Mouse (Mus musculus) ES-Bruce4 (cell line): ENCODE results near the gene Pold3. TPM values are rescaled to one million over a fixed set of nuclear protein-coding genes. Genes with fewer than 3 reads are reported as not detected.
"Not testable (repeated sequence)": the region's sequence is repeated elsewhere in the genome, so short reads cannot be mapped to it uniquely, and the experiment has no call there.

Source experiments
- H3K27ac ChIP-seq: 2 replicates; pipeline ENCODE4 v1.5.1; 2012; ENCODE audit warnings: low read length, inconsistent platforms; ENCODE audit not compliant: insufficient read depth
- H3K27me3 ChIP-seq: 2 replicates; pipeline ENCODE4 v1.6.1; 2012; ENCODE audit warnings: mild to moderate bottlenecking, low read length, inconsistent platforms; ENCODE audit not compliant: control insufficient read depth, poor library complexity, insufficient read depth, severe bottlenecking
- H3K36me3 ChIP-seq: 2 replicates; pipeline ENCODE4 v1.6.1; 2012; ENCODE audit warnings: inconsistent platforms, mild to moderate bottlenecking, low read length, moderate library complexity; ENCODE audit not compliant: control insufficient read depth, poor library complexity, insufficient read depth, severe bottlenecking
- H3K4me1 ChIP-seq: one replicate; pipeline ENCODE4 v1.8.1; 2011; ENCODE audit warnings: low read length; ENCODE audit not compliant: control insufficient read depth, insufficient read depth
- H3K4me3 ChIP-seq: 2 replicates; pipeline ENCODE4 v1.5.1; 2011; ENCODE audit warnings: low read depth, mild to moderate bottlenecking, low read length
- H3K9ac ChIP-seq: 2 replicates; pipeline ENCODE4 v1.6.1; 2012; ENCODE audit warnings: low read depth, mild to moderate bottlenecking, inconsistent platforms; ENCODE audit not compliant: poor library complexity, severe bottlenecking
- H3K9me3 ChIP-seq: replicated peaks from 2 replicates; pipeline ENCODE4 v1.6.1; 2012; ENCODE audit warnings: mild to moderate bottlenecking, low read length, inconsistent platforms; ENCODE audit not compliant: control insufficient read depth, poor library complexity, insufficient read depth, severe bottlenecking
- CTCF ChIP-seq: IDR thresholded peaks from one replicate; pipeline ENCODE4 v1.8.1; 2011; ENCODE audit warnings: low read depth, low read length
- EP300 ChIP-seq: IDR thresholded peaks from 2 replicates; pipeline ENCODE4 v1.6.1; 2011; ENCODE audit warnings: low read depth, low read length; ENCODE audit not compliant: insufficient read depth
- POLR2A ChIP-seq: IDR thresholded peaks from one replicate; pipeline ENCODE4 v1.8.1; 2011; ENCODE audit warnings: low read length; ENCODE audit not compliant: insufficient read depth
- polyA plus RNA-seq: library from polyadenylated mRNA; stranded (reverse); fragments of >200 nt; gene quantifications from 2 replicates; pipeline ENCODE4 v1.2.4, GENCODE M21; 2011; ENCODE audit warnings: low read depth; ENCODE audit not compliant: missing spikeins, insufficient read depth, insufficient read length

Gene Pold3
- polyA plus RNA-seq, 1 experiment = 87.8 TPM

DNA sequence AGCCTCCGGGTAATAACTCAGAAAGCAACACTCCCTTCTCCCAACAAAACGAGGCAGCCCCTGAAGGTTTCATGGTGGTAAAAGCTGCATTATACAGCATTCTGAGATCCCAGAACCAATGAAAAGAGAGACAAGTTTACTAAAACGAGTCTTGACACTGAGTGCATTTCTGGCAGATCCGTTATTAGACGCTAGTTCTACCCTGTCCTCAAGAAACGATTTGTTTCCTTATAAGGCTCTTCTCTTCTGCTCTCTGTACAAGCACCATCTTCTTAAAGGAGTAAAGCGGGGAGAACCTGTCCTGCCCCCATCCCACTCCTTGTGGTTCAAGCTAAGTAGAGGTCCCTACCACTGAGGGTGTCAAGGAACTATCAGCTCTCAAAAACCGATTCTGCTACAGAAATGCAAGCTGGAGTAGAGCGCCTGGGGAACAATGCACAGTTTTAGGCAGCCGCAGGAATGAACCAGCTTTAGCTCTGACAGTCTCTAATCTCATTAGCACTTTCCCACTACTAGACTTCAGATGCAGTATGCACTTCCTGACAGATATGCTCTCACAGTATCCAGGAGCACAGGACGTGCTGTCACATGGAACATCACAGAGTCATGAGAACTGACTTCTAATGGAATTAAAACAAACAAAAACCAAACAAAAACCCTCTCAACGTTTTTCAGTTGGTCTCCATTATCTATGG lies 41.1 kb downstream of the Pold3 start:
- Histone ChIP-seq H3K4me3 (no peak overlapping the region), H3K27ac (no peak overlapping the region), H3K9me3 (no peaks in the 10 kb centered on the region), H3K9ac (no peak overlapping the region), H3K4me1 (no peaks in the 10 kb centered on the region), H3K36me3 (peaks cover 14% of the 10 kb centered on the region), H3K27me3 (no peaks in the 10 kb centered on the region)
- TF ChIP-seq EP300 (no peak), CTCF (no peak)

DNA sequence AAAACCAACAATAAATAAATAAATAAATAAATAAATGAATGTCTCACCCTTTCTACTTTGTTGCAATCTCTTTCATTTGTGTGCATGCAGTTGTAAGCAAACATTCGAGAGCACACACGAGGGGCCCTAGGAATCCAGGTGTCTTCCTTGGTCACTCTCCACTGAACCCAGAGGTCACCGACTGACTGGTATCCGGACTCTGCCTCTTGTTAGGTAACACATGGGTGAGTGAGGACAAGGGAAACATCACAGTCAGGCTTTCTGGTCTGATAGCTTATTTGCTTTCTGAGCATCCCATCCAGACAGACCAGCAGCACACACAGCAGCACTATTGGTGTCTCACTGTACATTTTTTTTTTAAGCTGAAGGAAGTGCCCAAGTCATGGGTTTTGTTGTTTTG lies 44.3 kb downstream of the Pold3 start:
- Histone ChIP-seq H3K9ac (no peak overlapping the region), H3K36me3 (no peaks in the 10 kb centered on the region), H3K27me3 (no peaks in the 10 kb centered on the region), H3K4me1 (no peaks in the 10 kb centered on the region), H3K4me3 (no peak overlapping the region), H3K27ac (no peak overlapping the region), H3K9me3 (no peaks in the 10 kb centered on the region)
- TF ChIP-seq POLR2A (no peak), CTCF (no peak), EP300 (no peak)

DNA sequence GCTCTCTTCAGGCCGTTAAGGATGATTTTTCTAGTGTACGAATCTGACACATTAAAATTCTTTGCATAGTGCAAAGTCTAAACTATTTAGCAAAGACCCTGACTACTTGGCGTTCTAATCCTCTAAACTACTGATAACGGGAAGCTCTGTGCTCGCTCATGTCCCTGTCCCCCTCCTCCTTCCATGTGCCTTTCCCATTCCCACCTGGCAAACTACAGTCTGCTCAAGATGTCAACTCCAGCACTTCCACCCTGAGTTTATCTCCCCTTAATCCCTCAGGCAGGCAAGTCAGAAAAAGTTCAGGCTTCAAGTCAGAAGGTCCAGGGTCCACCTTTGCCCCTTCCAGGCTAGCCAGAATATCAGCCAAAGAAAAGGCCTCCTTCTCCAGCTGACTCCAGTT lies 45.1 kb downstream of the Pold3 start:
- Histone ChIP-seq H3K9ac (no peak overlapping the region), H3K4me1 (no peaks in the 10 kb centered on the region)
- TF ChIP-seq EP300 (no peak), CTCF (no peak), POLR2A (no peak)

GRCm38 (mm10) chr7:100073959-100074358 lies 47.4 kb downstream of the Pold3 start:
- no peaks in the 10 kb centered on the region for H3K9me3 ChIP-seq
- H3K4me3 ChIP-seq = no peak overlapping the region
- no peak overlapping the region for H3K9ac ChIP-seq
- TF ChIP-seq EP300 = no peak
- no peak for TF ChIP-seq POLR2A
- no peak for TF ChIP-seq CTCF
- H3K36me3 ChIP-seq = no peaks in the 10 kb centered on the region
- H3K27me3 ChIP-seq = no peaks in the 10 kb centered on the region
- no peaks in the 10 kb centered on the region for H3K4me1 ChIP-seq
- no peak overlapping the region for H3K27ac ChIP-seq

More for the DNA sequence above, 45.1 kb downstream of the Pold3 start:
- Histone ChIP-seq H3K4me3 (no peak overlapping the region), H3K36me3 (no peaks in the 10 kb centered on the region), H3K27ac (no peak overlapping the region), H3K9me3 (no peaks in the 10 kb centered on the region), H3K27me3 (no peaks in the 10 kb centered on the region)

GRCm38 (mm10) chr7:100052991-100053390 lies 68.4 kb downstream of the Pold3 start:
- H3K4me1 ChIP-seq, H3K27ac ChIP-seq, H3K27me3 ChIP-seq, H3K4me3 ChIP-seq, H3K36me3 ChIP-seq, H3K9ac ChIP-seq, H3K9me3 ChIP-seq: not testable (repeated sequence)

- no peak overlapping the region for H3K27ac ChIP-seq
- no peak overlapping the region for H3K4me3 ChIP-seq
- no peaks in the 10 kb centered on the region for H3K36me3 ChIP-seq
- no peak for TF ChIP-seq EP300
- TF ChIP-seq CTCF = no peak
- no peak for TF ChIP-seq POLR2A
- H3K9ac ChIP-seq = no peak overlapping the region
- H3K9me3 ChIP-seq = no peaks in the 10 kb centered on the region
- H3K4me1 ChIP-seq = no peaks in the 10 kb centered on the region
- no peaks in the 10 kb centered on the region for H3K27me3 ChIP-seq
Observed at GRCm38 (mm10) chr7:100051904-100052303, 69.5 kb downstream of the Pold3 start.

DNA sequence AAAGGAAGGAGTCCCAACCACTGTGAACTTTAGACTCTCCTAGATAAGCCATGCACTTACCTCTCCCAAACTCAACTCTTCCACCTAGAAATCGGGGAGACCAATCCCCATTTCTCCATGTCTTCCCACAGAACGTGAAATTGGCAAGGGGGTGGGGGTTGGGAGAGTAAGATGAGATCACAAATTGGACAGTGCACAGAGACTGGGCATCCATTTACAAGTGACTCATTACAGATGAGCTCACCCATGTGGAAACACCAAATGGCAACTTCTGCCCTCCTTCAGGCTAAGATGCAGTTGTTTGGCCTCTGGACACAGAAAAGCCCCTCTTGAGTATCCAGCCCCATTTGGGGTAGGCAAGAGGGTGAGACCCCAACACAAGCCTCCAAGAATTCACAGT lies 74.9 kb downstream of the Pold3 start:
- H3K27ac ChIP-seq = no peak overlapping the region
- TF ChIP-seq CTCF (no peak), EP300 (no peak), POLR2A (no peak)
- H3K27me3 ChIP-seq = no peaks in the 10 kb centered on the region
- no peaks in the 10 kb centered on the region for H3K9me3 ChIP-seq
- no peaks in the 10 kb centered on the region for H3K4me1 ChIP-seq
- H3K4me3 ChIP-seq = no peak overlapping the region
- H3K36me3 ChIP-seq = no peaks in the 10 kb centered on the region
- H3K9ac ChIP-seq = no peak overlapping the region
